Comparison of ENCODE assay signal across 8 mouse cellular contexts in genomic region chr11:58008437-58009050, GRCm38 (mm10). TPM values are rescaled to one million over a fixed set of nuclear protein-coding genes. Genes with fewer than 3 reads are reported as not detected.
DNase-seq lines count a peak whose midpoint lies in the region; ATAC-seq and TF ChIP-seq lines count a peak whose summit lies in the region.

No protein-coding gene starts in this region.

- no peaks in the 10 kb centered on the region for H3K27me3 ChIP-seq in embryonic facial prominence, embryonic 12.5 days
- H3K27me3 ChIP-seq in heart, adult 2 months (ENCODE audit: control insufficient read depth, insufficient read depth, low read length) = no peaks in the 10 kb centered on the region
- H3K27me3 ChIP-seq in kidney, adult 2 months (replicated peaks; ENCODE audit: control insufficient read depth, insufficient read depth, low read length) = no peaks in the 10 kb centered on the region
- H3K27me3 ChIP-seq in limb, embryonic 12.5 days = no peaks in the 10 kb centered on the region
- H3K27me3 ChIP-seq in midbrain, embryonic 14.5 days (ENCODE audit: control insufficient read depth, insufficient read depth, low read length) = no peaks in the 10 kb centered on the region

- H3K27ac ChIP-seq in embryonic facial prominence, embryonic 12.5 days = peak overlapping the region; percentile 88
- peak overlapping the region; percentile 86 for H3K27ac ChIP-seq in heart, adult 2 months
- H3K27ac ChIP-seq in kidney, adult 2 months (ENCODE audit: insufficient read depth, low read depth, low read length) = peak overlapping the region; percentile 80
- peak overlapping the region; percentile 88 for H3K27ac ChIP-seq in limb, embryonic 12.5 days
- peak overlapping the region; percentile 91 for H3K27ac ChIP-seq in midbrain, embryonic 14.5 days (replicated peaks; ENCODE audit: low read depth, low read length)

- peak overlapping the region; percentile 96 for H3K4me3 ChIP-seq in embryonic facial prominence, embryonic 12.5 days
- peak overlapping the region; percentile 68 for H3K4me3 ChIP-seq in heart, adult 2 months
- peak overlapping the region; percentile 76 for H3K4me3 ChIP-seq in kidney, adult 2 months (ENCODE audit: insufficient read depth, low read depth, low read length)
- peak overlapping the region; percentile 98 for H3K4me3 ChIP-seq in limb, embryonic 12.5 days (replicated peaks)
- peak overlapping the region; percentile 89 for H3K4me3 ChIP-seq in midbrain, embryonic 14.5 days (replicated peaks; ENCODE audit: low read depth, low read length)

- DNase-seq in 3T3-L1 (ENCODE audit: low read depth, low spot score) = peak; percentile 87
- DNase-seq in adrenal gland, postnatal 36 days = peak; percentile 87 to 93
- peak; percentile 83 to 89 for DNase-seq in heart, adult 2 months
- peak; percentile 90 for DNase-seq in kidney, adult 2 months
- DNase-seq in midbrain, embryonic 14.5 days = peak; percentile 98
- DNase-seq in spleen, adult 12 weeks (ENCODE audit: low spot score) = peak; percentile 69

- no peaks in the 10 kb centered on the region for H3K9me3 ChIP-seq in embryonic facial prominence, embryonic 12.5 days
- no peaks in the 10 kb centered on the region for H3K9me3 ChIP-seq in limb, embryonic 12.5 days
- no peaks in the 10 kb centered on the region for H3K9me3 ChIP-seq in midbrain, embryonic 14.5 days (ENCODE audit: control insufficient read depth, low read length)

- peak overlapping the region; percentile 95 for H3K9ac ChIP-seq in embryonic facial prominence, embryonic 12.5 days
- peak overlapping the region; percentile 89 for H3K9ac ChIP-seq in heart, adult 2 months (ENCODE audit: low read depth, low read length)
- peak overlapping the region; percentile 97 for H3K9ac ChIP-seq in limb, embryonic 12.5 days (replicated peaks)
- peak overlapping the region; percentile 87 for H3K9ac ChIP-seq in midbrain, embryonic 14.5 days (replicated peaks; ENCODE audit: low read length)

- no peaks in the 10 kb centered on the region for H3K36me3 ChIP-seq in embryonic facial prominence, embryonic 12.5 days
- H3K36me3 ChIP-seq in heart, adult 2 months (ENCODE audit: control insufficient read depth, insufficient read depth, low read length) = peaks cover 5% of the 10 kb centered on the region
- H3K36me3 ChIP-seq in kidney, adult 2 months (ENCODE audit: control insufficient read depth, insufficient read depth, low read length) = no peaks in the 10 kb centered on the region
- no peaks in the 10 kb centered on the region for H3K36me3 ChIP-seq in limb, embryonic 12.5 days
- H3K36me3 ChIP-seq in midbrain, embryonic 14.5 days (ENCODE audit: control insufficient read depth, insufficient read depth, low read length) = no peaks in the 10 kb centered on the region

- TF ChIP-seq EP300 in heart, adult 2 months (IDR thresholded peaks at IDR 0.05; ENCODE audit: insufficient read depth, low read depth, low read length) = no peak

- TF ChIP-seq CTCF in heart, adult 2 months (IDR thresholded peaks at IDR 0.05) = no peak
- no peak for TF ChIP-seq CTCF in kidney, adult 2 months (conservative IDR thresholded peaks at IDR 0.05; ENCODE audit: insufficient read depth, insufficient read length, low read depth, low read length)

- intact Hi-C loops in heart, adult 2 months (cut with DNase I) = loop anchor here (5.0 kb wide), 1 partner anchor 206 kb away; the partner anchor contains the start of gene Sap30l

- H3K4me1 ChIP-seq in embryonic facial prominence, embryonic 12.5 days = peaks cover 13% of the 10 kb centered on the region
- H3K4me1 ChIP-seq in heart, adult 2 months (ENCODE audit: control insufficient read depth, insufficient read depth, low read length) = peaks cover 5% of the 10 kb centered on the region
- H3K4me1 ChIP-seq in kidney, adult 2 months (ENCODE audit: control insufficient read depth, insufficient read depth, low read length) = peaks cover 12% of the 10 kb centered on the region; the same call in 1 of the 2 replicates
- H3K4me1 ChIP-seq in limb, embryonic 12.5 days (replicated peaks) = peaks cover 32% of the 10 kb centered on the region
- peaks cover 21% of the 10 kb centered on the region for H3K4me1 ChIP-seq in midbrain, embryonic 14.5 days (ENCODE audit: control insufficient read depth, insufficient read depth, low read length)

- peak overlapping the region; percentile 88 for H3K4me2 ChIP-seq in embryonic facial prominence, embryonic 12.5 days (replicated peaks)
- H3K4me2 ChIP-seq in limb, embryonic 12.5 days = peak overlapping the region; percentile 84
- peak overlapping the region; percentile 77 for H3K4me2 ChIP-seq in midbrain, embryonic 14.5 days (ENCODE audit: low read length)

- peak; percentile 83 for ATAC-seq in embryonic facial prominence, embryonic 12.5 days (ENCODE audit: insufficient number of reproducible peaks, insufficient read depth, low FRiP score, low TSS enrichment)
- peak; percentile 92 for ATAC-seq in limb, embryonic 12.5 days (ENCODE audit: insufficient number of reproducible peaks, insufficient read depth, low FRiP score, low TSS enrichment, low read depth)
- peak; percentile 94 for ATAC-seq in midbrain, embryonic 14.5 days (ENCODE audit: low FRiP score, low TSS enrichment)

- 0% methylated on average over 45 of the region's 74 CpGs for WGBS in embryonic facial prominence, embryonic 12.5 days
- WGBS in heart, adult 2 months = 1% methylated on average over 67 of the region's 74 CpGs
- WGBS in kidney, adult 2 months = 5% methylated on average over 74 of the region's 74 CpGs
- under 1% methylated on average over 59 of the region's 74 CpGs for WGBS in limb, embryonic 12.5 days
- 1% methylated on average over 73 of the region's 74 CpGs for WGBS in midbrain, embryonic 14.5 days

- H3K79me2 ChIP-seq in heart, adult 2 months (replicated peaks; ENCODE audit: control insufficient read depth, insufficient read depth, low read length) = peaks cover 3% of the 10 kb centered on the region

- no peak for TF ChIP-seq POLR2A in heart, adult 2 months (IDR thresholded peaks at IDR 0.05; ENCODE audit: insufficient read depth, low read depth, low read length)
- no peak for TF ChIP-seq POLR2A in kidney, adult 2 months (IDR thresholded peaks at IDR 0.05; ENCODE audit: low read depth, low read length)

RNA-seq across cellular contexts. Expression of gene Larp1, which starts 0.3 kb away (rescaled TPM):
- 100 to 1,000 TPM; 102 to 112 TPM for total RNA-seq in adrenal gland, postnatal 36 days (2021)
- 17.5 and 23.7 TPM in 2 replicates for polyA plus RNA-seq in embryonic facial prominence, embryonic 12.5 days (2016; fragmentation: Nextera tagmentation; extraction: Ambion mirVana)
- 10 to 100 TPM; 57.4 to 63.4 TPM for total RNA-seq in heart, adult 2 months (2021)
- 26.5 and 35.7 TPM in 2 replicates for polyA plus RNA-seq in heart, adult 2 months (2012; rRNA removed)
- polyA plus RNA-seq in kidney, adult 2 months (2012; rRNA removed) = 35.3 and 36.8 TPM in 2 replicates
- polyA plus RNA-seq in limb, embryonic 12.5 days (2016; fragmentation: Nextera tagmentation; extraction: Ambion mirVana) = 17.6 and 21.7 TPM in 2 replicates
- polyA plus RNA-seq in midbrain, embryonic 14.5 days (2014; fragmentation: Nextera tagmentation; extraction: Ambion mirVana) = 19.1 and 19.6 TPM in 2 replicates

Comparison
In these comparisons a context has a peak if more than half of its experiments do, and no peak if none do; other contexts are left out.
1. Peak in every context shown above with its lines: DNase-seq, ATAC-seq, H3K4me3 ChIP-seq and H3K27ac ChIP-seq.